Mouse (Mus musculus): ENCODE results near the gene H2-M10.3. TPM values are rescaled to one million over a fixed set of nuclear protein-coding genes. Genes with fewer than 3 reads are reported as not detected.
"Not testable (repeated sequence)": the region's sequence is repeated elsewhere in the genome, so short reads cannot be mapped to it uniquely, and the experiment has no call there.

H2-M10.3 gene
- not detected for total RNA-seq (2022)

DNA sequence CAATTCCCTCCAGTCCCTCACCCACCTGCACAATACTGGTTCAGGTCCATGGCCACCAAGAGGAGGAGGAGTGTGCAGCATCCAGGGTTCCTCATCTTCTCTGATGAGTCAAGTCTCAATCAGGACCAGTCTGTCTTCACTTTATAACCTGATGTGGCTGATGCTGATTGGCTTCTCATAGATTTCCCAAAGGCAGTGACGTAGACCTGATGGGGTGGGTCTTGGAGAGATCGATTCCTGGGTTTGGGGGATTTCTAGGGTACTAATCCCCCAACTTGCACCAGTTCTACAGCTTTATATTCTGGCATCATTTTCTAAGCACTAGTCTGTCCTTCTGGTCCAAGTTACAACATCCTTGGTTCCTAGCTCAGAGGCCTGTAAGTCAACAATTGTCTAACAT, at the start of gene H2-M10.3:
H2-M10.3 (minus strand) TSS at position 101 of the 400 bp plus-strand sequence.
- not testable (repeated sequence) for DNase-seq (ENCODE audit: low spot score in 2 of 2)

DNA sequence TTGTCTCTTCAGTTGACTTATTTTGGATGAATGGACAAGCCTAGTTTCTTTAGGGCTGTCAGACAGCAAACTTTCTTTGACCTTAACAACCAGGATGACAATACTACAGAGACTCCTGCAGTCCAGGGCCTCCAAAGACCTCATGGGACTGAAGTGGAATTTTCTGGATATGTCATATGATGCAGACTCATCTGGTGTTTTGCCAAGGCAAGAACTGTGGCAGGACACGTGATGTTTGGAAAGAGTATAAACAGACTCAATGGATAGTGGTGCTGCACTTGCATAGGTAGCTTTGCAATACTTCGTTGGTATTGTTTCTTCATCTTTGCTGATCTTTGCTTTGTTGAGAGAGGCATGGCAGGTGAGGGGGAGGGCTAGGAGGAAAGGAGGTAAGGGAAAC, 49.2 kb upstream of the H2-M10.3 start:
- no peak for DNase-seq (ENCODE audit: low spot score in 2 of 2)

DNA sequence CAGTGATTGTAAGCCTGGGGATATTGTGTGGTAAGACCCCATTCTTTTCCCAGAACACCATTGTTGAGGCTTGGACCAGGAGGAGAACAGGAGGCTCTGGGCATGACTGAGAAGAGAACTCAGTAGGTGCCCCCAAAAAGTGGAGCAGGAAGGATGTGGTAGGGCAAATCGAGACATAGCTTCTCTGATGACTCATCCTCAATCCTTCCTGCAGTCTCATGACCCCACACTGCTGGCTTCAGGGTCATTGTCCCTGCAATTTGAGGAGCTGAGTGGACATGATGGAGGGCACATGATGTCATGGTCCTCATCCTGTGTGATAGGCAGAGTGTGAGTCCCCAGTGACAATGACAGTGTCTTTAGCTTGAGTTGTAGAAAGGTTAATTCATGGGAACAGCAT, 47.2 kb upstream of the H2-M10.3 start:
- no peak for DNase-seq (ENCODE audit: low spot score in 2 of 2)

DNA sequence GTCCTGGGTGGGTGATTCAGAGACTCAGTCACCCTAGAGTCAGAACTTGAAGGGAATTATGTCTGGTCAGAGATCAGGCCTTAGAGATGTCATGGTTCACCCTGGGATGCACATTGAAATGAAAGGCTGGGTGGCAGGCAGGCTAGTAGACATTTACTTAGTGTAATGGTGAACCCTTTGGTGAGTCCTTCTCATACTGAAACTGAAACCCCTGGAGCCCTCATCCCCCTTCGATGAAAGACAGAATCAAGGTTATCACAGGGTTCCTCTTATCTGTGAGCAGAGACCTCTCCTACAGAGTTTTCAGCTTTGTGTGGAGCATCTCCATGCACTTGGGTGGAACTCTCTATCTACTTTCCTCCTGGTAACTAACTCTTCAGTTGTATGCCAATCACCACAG, 46.1 kb upstream of the H2-M10.3 start:
- DNase-seq (ENCODE audit: low spot score in 2 of 2) = no peak

DNA sequence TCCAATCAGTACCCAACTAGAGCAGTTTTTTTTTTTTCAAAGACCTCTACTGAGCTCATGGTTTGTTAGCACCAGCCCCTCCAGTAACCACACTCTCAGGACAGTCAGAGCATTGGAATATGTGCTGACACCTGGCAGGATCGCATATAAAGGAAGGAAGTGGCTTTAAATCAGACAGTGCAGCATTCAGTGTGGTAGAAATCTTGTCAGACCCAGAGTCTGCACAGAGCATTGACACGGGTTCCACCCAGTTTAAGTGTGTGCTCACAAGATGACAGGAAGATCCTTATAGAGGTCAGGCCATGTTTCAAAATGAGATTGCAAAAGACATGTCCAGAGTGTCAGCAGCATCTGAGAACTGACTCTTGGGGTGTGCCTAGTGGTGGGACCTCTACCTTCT, 21.7 kb upstream of the H2-M10.3 start:
- no peak for DNase-seq (ENCODE audit: low spot score in 2 of 2)

DNA sequence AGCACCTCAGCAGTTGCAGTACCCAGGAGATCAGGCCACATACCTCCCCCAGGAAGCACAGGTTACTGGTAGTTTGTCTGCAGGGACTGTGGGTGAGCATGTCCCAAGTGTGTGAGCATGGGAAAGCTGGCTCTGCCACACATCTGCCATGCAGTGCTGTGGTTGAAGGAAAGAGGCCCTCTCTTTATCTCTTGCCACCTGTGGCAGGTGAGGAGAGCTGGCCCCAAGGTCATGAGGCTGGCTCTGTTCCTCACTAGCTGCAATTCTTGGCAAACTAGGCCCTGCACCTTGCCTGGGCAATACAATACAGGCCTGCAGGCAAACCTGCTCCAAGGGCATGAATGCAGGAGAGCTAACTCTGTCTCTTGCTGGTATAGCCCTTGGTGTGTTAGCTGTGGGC, 5.8 kb downstream of the H2-M10.3 start:
- DNase-seq (ENCODE audit: low spot score in 2 of 2) = not testable (repeated sequence)

DNA sequence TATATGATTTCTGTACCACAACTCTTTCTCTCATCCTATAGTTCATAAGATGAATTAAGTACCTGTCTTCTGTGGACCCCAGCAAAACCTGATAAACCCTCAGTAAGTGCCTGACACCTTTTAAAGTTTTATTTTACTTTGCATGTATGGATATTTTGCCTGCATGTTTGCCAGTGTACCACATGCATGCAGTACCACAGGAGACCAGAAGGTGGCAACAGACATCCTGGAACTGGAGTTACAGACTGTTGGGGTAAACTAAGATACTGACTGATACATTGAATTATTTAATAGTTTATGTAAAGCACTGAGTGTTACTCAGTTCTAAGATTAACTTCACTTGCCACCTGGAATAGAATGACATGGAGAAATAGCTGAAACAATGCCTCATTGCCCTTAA, 10.7 kb downstream of the H2-M10.3 start:
- peak; percentile 21 to 61 for DNase-seq (ENCODE audit: low spot score in 2 of 2)

DNA sequence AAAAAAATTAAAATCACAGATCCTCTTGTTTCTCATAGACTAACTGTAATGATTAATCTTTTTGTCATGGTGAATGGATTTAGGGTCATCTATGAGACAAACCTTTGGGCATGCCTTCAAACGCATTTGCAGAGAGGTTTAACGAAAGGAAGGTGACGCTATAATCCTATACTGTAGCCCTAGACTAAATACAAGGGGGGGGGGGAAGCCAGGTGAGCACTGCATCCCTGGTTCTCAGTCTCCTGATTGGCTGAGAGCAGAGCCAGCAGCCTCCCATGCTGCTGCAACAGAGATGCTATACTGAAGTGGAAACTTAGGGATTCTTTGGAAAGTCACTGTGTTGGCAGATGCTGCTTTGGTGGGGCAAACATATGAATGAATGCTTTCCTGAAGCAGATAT, 12.5 kb downstream of the H2-M10.3 start:
- no peak for DNase-seq (ENCODE audit: low spot score in 2 of 2)

DNA sequence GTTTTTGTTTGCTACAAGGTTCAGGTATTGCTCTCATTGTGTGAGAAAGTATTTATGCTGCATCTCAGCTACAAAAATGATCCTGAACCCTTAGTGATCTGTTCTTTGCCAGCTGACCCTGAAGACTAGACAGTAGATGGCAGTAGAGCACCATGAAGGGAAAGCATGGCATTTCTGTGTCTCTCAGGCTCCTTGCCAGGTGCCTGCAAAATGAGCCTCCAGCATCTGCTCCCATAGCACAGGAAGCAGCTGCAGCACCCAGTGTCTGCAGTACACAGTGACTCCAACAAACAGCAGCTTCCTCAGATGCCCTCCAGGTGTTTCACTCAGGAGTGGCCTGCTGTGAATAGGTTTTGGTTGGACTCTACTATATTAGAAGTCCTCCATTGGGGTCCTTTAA, 12.9 kb downstream of the H2-M10.3 start:
- DNase-seq (ENCODE audit: low spot score in 2 of 2) = peak; percentile 55 to 77

DNA sequence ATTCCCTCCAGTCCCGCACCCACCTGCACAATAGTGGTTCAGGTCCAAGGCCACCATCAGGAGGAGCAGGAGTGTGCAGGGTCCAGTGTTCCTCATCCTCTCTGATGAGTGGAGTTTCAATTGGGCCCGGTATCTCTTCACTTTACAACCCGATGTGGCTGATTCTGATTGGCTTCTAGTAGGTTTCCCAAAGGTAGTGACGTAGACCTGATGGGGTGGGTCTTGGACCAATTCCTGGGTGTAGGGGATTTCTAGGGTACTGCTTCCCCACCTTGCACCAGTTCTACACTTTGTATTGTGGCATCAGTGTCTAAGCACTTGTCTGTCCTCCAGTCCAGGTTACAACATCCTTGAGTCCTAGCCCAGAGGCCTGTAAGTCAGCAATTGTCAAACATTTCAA, 42.2 kb downstream of the H2-M10.3 start, which contains the start of gene H2-M10.1:
H2-M10.1 (minus strand) TSS at position 101 of the 400 bp plus-strand sequence.
- DNase-seq (ENCODE audit: low spot score in 2 of 2) = no peak

DNA sequence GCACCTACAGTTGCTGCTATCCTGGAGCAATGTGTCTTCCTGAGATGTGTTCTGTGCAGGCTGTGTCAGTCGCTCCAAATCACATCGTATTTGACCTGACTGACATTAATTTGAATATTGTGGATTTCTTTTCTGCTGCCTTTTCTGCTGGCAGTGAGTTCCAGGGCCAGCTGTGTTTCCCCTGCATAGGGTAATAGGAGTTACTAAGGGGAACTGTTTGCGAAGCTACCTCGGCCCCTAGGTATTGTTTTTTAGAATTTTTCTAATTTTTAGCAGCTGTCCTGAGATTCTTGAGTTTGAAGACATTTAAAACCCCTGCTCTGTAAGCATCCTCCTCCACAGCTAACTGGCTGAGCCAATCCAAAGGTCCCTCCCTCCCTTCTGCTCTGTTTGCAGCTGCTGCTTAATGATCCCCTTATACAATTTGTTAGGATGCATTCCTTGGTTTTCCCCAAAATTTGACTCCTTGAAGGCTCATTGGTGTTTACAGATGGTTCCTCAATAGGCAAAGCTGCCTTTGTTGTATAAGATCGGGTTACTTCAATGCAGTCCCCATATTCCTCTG, 52.4 kb downstream of the H2-M10.3 start:
- peak in 1 of 2 experiments; percentile 5 for DNase-seq (ENCODE audit: low spot score in 2 of 2)

DNA sequence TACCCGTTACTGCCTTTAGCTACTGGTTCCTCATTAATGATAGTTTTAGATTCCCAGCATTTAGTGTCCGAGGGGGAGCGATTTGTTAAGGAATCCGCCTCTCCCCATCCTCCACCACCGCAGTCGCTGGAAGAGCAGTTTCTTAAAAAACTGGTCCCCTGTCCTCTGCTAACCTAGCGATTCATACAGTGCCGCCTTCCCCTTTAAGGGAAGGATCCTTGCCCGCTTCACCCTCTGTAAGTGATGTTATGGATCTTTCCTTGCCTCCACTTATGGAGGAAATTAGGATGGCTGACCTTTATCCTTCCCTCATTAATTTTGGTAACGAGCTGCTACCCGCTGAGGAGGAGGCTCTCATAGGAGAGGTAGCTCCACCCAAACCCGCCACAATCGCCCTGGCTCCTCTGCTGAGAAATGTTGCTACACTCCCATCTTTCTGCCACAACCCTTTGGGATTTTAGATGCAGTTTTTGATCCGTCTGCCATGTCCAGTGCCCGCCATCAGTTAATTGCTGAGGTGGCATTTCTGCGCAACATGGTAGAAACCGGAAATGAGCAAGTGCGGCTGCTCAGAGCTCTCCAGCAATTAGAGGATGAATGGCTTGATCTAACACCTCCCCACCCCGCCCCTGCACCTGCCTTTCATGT, 53.1 kb downstream of the H2-M10.3 start:
- DNase-seq (ENCODE audit: low spot score in 2 of 2) = peak; percentile 76

Other genes starting within 250 kb of the H2-M10.3 start
- gene Gm19684, start 246.7 kb downstream of the H2-M10.3 start, total RNA-seq (2022) = under 1 TPM in 3 of 4 experiments, not detected in 1; 0.22 to 0.61 (median 0.28) TPM
- under 1 TPM in 1 of 4 experiments, not detected in 3; 0.57 TPM for gene Gm7030, start 239.0 kb downstream of the H2-M10.3 start, total RNA-seq (2022)
- gene Gm8909, start 199.9 kb downstream of the H2-M10.3 start, total RNA-seq (2022) = not detected
- not detected for gene H2-T3, start 178.1 kb downstream of the H2-M10.3 start, total RNA-seq (2022)
- gene Rpp21, start 110.3 kb downstream of the H2-M10.3 start, total RNA-seq (2022) = 10 to 100 TPM; 39.1 to 50.1 (median 45.3) TPM
- gene Trim39, start 96.2 kb downstream of the H2-M10.3 start, total RNA-seq (2022) = 10 to 100 TPM; 23.2 to 27.7 (median 25.4) TPM
- not detected for gene H2-M10.2, start 81.9 kb downstream of the H2-M10.3 start, total RNA-seq (2022)
- gene H2-M10.1, start 42.3 kb downstream of the H2-M10.3 start, total RNA-seq (2022) = not detected
- not detected for gene H2-M10.4, start 93.9 kb upstream of the H2-M10.3 start, total RNA-seq (2022)
- not detected for gene H2-M11, start 178.7 kb upstream of the H2-M10.3 start, total RNA-seq (2022)

Data from layer of hippocampus, adult 8-10 months (tissue).